Mouse (Mus musculus): Measurements from ENCODE around the gene Rxrg.

Rxrg gene

GRCm38 (mm10) chr1:167598255-167599081 is at the start of gene Rxrg:
Rxrg (plus strand) TSS chr1:167598384.
- no peak for DNase-seq (ENCODE audit: low read depth)

DNA sequence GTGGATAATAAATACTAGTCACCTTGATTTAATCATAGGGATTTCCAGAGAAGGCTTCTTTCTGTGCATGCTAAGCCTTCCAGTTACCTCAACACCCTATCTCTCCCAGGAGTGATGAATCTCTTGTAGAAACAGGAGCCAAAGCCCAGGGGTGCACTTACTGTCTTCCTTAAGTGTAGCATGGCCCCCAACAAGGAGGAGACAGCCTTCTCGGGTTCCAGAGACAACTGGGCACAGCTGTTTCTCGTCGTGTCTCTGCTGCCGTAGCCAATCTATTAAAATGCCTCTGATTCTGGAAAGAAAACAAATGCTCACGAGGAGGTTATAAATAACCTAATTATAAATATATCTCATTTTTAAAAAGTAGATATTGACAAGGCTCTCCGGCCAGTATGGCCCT is 48.9 kb upstream of the Rxrg start:
- DNase-seq (ENCODE audit: low read depth) = no peak

GRCm38 (mm10) chr1:167551601-167552000 is 46.6 kb upstream of the Rxrg start:
- no peak for DNase-seq (ENCODE audit: low read depth)

- DNase-seq (ENCODE audit: low read depth) = no peak
These were observed 44.1 kb upstream of the Rxrg start for GRCm38 (mm10) chr1:167553959-167554526.

- DNase-seq (ENCODE audit: low read depth) = no peak
These were observed 31.6 kb upstream of the Rxrg start for GRCm38 (mm10) chr1:167566571-167566970.

DNA sequence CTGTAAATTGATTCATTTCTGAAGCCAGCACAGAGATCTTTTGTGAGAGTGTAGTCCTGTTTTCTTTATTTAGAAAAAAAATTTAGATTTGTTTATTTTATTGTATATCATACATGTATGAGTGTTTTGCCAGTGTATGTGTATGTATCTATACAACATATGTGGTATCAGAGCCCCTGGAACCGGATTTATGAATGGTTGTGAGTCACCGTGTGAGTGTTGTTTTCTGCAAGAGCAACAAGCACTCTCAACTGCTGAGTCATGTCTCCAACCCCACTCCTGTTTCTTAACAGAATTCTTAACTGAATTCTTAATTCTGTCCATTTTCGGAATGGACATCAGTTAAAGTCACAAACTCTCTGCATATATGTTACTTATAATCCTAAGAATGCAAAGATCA is 19.1 kb upstream of the Rxrg start:
- DNase-seq (ENCODE audit: low read depth) = peak; percentile 4

GRCm38 (mm10) chr1:167583195-167583594 is 15.0 kb upstream of the Rxrg start:
- no peak for DNase-seq (ENCODE audit: low read depth)

DNA sequence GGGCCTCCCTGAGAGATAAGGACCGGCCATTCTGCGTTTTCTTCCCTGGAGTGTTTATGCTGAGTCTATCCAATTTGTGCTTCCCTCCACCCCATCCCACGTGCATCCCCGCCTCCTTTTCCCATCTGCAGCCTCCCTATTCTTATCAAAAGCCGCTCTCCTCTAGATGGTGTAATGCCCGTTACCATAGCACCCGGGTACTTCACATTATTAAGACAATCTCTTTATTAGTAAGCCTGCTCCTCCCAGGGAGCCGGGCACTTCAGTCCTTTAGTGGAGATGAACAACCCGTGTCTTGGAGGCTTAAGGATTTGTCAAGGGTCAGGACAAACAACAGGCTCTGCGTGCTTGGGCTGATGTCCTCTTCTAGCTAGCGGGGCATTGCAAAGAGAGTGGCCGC is 14.3 kb upstream of the Rxrg start:
- no peak for DNase-seq (ENCODE audit: low read depth)

- no peak for DNase-seq (ENCODE audit: low read depth)
These were observed 9.2 kb upstream of the Rxrg start for GRCm38 (mm10) chr1:167588747-167589558.

DNA sequence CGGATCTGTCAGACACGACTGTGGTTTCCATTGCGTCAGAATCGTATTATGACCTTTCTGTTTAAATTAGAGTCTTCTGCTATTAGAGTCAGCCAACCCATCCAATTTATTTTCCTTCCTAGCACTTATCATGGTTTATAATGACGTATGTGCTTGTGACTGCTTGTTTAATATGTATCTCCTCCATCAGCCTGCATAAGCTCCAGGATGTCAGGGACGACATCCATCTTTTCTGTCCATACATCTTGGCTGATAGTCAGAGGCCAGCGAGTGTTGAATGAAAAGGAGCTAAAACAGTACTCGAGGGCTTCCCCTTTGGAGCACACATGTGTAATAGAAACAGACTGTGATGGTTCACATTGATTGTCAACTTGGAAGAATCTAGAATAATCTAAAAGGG is 6.0 kb upstream of the Rxrg start:
- no peak for DNase-seq (ENCODE audit: low read depth)

DNA sequence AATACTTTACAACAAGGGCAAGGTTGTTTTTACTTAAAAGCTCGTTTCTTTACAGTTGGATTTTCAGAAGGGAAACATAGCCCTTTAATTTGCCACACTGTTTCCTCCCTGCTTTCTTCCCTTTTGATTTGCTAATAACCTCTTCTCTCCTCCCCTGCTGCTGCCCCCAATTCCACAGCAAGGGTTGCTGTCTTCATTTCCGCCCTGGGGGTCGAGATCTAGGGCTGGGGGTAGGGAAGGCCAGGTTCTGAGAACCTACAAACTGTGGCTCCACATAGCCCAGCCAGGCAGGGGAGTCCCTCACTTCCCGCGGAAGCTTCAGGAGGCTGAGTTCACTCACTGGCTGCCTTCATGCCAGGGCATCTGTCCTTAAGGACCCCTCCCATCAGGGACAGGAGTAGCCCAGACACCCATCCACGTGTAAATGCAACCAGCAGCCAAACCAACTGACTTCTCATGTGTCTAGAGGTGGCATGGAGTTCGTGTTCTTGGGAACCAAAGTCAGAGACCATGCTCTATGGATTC is 1.1 kb downstream of the Rxrg start:
- no peak for DNase-seq (ENCODE audit: low read depth)

DNA sequence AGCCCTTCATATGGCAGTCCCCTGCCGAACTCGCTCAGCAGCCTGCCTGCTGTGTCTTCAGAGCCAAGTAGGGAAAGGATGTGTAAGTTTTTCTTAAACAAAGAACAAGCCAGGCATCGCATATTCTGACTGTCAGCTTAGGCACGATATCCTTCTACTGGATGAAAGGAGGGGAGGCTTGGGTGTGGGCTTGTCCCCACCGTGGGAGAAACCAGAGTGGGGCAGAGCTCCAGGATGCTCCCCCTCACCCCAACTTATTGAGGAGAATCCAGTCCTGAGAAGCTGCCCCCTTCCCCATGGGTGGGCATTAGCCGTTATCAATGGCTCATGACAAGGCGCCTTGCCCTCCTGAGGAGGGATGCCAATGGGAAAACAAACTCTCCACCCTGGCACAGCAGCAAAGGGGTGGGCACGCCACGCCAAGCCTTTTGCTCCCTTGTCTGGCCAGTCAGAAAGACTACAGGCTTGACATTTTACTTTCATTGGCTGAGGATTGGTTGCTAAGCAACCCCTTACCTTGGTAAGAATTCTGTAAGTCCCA is 10.1 kb downstream of the Rxrg start:
- no peak for DNase-seq (ENCODE audit: low read depth)

- no peak for DNase-seq (ENCODE audit: low read depth)
These were observed 18.9 kb downstream of the Rxrg start for GRCm38 (mm10) chr1:167617131-167617530.

DNA sequence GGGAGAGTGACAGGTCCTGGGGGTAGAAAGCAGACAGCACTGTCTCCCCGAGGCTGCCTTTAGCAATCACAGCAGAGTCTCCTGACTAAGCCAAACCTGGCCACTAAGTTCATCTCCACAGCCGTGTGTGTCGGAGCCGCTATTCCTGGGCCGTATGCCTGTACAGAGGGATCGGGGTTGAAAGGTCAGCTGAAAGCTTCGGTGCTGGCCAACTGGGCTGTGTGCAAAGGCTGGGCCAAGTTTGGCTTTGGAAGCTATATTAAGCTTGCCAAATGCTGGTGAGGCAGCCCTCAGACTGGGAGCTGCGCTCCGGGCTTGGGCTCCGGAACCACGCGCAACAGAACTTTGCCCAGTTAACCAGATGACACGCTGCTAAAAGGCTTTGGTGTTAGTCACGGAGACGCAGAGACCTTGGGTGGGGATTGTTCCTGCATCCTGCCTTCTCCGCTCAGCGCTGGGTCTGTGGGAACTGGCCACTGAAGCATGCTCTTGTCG is 19.9 kb downstream of the Rxrg start:
- DNase-seq (ENCODE audit: low read depth) = peak; percentile 54

GRCm38 (mm10) chr1:167620206-167620795 is 22.1 kb downstream of the Rxrg start:
- no peak for DNase-seq (ENCODE audit: low read depth)

DNA sequence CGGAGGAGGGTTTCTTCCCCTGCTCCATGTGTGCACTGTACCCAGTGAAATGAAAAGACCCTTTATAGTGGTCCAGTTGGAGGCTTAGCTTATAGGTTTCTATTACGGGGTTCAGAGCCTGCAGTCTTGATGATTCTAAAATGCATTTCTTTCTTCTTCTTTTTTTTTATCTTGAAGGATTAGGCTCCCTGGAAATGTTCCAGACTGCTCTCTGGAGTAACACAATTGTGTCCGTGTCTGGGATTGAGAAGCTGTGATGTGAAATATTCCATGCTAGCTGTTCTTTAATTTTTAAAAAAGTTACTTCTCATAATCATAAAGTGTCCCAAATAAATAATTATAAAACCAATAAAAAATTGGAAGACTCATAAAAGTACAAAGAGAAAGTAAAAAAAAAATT is 26.9 kb downstream of the Rxrg start:
- no peak for DNase-seq (ENCODE audit: low read depth)

GRCm38 (mm10) chr1:167631765-167632164 is 33.6 kb downstream of the Rxrg start:
- no peak for DNase-seq (ENCODE audit: low read depth)

GRCm38 (mm10) chr1:167635702-167636101 is 37.5 kb downstream of the Rxrg start:
- DNase-seq (ENCODE audit: low read depth) = no peak

DNA sequence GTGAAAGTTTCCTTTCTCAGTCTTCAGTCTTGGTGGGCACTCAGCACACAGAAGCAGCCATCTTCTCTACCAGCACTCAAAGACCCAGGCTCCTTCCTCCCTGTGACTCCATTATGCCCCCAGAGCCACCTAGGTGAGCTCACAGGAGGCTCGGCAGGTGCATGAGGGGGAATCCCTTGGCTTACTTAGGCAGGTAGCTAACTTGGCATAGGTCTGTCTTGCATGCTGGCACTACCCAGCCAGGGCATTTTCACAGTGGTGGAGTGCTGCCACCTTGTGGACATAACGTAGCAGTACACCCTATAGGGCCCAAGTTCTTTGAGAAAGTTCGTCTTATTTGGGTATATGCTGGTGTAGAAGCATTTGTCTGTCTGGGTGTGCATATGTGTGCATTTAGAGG is 38.8 kb downstream of the Rxrg start:
- peak; percentile 27 for DNase-seq (ENCODE audit: low read depth)

DNA sequence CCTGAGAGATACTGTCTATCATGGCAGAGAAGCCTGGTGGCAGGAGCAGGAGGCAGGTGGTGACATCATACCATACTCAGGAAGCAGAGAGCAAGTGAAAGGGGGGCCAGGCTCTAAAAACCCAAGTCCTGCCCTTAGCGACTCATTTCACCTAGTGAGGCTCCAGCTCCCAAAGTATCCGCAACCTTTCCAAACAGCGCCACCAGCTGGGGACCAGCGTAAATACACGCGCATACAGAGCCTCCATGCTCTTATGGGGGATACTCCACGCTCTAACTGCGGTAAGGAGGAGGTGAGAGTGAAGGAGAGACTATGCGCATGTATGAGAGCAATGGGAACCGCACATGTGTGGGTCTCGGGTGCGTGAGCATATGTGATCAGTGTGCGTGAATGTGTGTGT is 39.9 kb downstream of the Rxrg start:
- DNase-seq (ENCODE audit: low read depth) = no peak

- no peak for DNase-seq (ENCODE audit: low read depth)
These were observed 40.7 kb downstream of the Rxrg start for GRCm38 (mm10) chr1:167638901-167639300.
